Mouse (Mus musculus): ENCODE results near the gene Fmnl1. TPM values are rescaled to one million over a fixed set of nuclear protein-coding genes. Genes with fewer than 3 reads are reported as not detected.

Gene Fmnl1
- polyA plus RNA-seq, 1 experiment from 2014 or later = 9.2 TPM

DNA sequence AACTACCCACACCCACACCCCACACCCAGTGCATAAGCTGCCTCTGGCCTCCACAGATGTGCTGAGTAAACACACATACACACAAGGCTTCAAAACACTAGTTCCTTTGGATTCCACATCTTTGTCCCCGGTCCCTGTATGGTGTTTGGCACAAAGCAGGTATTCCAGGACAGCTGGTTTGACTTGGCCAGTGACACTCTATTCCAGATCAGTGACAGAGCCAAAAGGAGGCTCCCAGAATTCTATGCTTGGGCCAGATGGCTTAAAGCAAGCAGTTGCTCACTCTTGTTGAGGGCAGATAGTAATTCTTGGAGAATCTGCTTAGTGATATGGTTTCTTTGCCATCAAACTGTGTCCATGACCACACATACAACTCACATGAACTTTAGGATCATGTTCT is 63.5 kb downstream of the Fmnl1 start:
- Histone ChIP-seq H3K4me1 (ENCODE audit: control insufficient read depth, insufficient read depth, low read length) (no peaks in the 10 kb centered on the region), H3K9me3 (ENCODE audit: control insufficient read depth, low read length) (no peaks in the 10 kb centered on the region), H3K27me3 (ENCODE audit: control insufficient read depth, insufficient read depth, low read length) (no peaks in the 10 kb centered on the region), H3K27ac (ENCODE audit: low read depth, low read length) (no peak overlapping the region), H3K4me2 (ENCODE audit: low read depth, low read length) (no peak overlapping the region), H3K9ac (replicated peaks; ENCODE audit: low read depth, low read length) (no peak overlapping the region), H3K36me3 (ENCODE audit: control insufficient read depth, insufficient read depth, low read length) (peaks cover 16% of the 10 kb centered on the region), H3K4me3 (ENCODE audit: low read depth, low read length) (no peak overlapping the region)
- ATAC-seq (ENCODE audit: low read depth) = no peak
- 66% methylated on average over 1 of the region's 1 CpGs for WGBS

DNA sequence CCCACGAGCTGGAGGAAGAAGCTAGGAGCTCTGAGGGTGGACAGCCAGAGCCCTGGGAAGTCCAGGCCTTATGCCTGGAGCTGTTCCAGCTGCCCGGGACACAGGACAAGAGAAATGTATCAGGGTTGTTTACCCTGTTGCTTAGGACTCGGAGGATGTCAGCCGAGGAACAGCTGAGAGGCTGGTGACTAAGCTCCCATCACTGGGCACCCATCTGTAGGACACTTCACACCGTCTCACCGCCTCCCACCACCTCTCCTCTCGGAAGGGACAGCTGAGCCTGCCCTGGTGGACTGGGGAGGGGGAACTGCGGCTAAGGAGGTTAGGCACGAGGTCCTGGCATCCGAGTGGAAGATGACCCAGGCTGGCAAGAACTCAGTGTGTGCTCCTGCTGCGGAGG is 64.8 kb downstream of the Fmnl1 start:
- H3K27ac ChIP-seq (ENCODE audit: low read depth, low read length) = no peak overlapping the region
- 77% methylated on average over 11 of the region's 11 CpGs for WGBS
- H3K4me1 ChIP-seq (ENCODE audit: control insufficient read depth, insufficient read depth, low read length) = no peaks in the 10 kb centered on the region
- no peak overlapping the region for H3K4me2 ChIP-seq (ENCODE audit: low read depth, low read length)
- H3K27me3 ChIP-seq (ENCODE audit: control insufficient read depth, insufficient read depth, low read length) = no peaks in the 10 kb centered on the region
- no peak overlapping the region for H3K9ac ChIP-seq (replicated peaks; ENCODE audit: low read depth, low read length)
- H3K4me3 ChIP-seq (ENCODE audit: low read depth, low read length) = no peak overlapping the region
- H3K36me3 ChIP-seq (ENCODE audit: control insufficient read depth, insufficient read depth, low read length) = peaks cover 9% of the 10 kb centered on the region; the same call in 1 of the 2 replicates
- no peaks in the 10 kb centered on the region for H3K9me3 ChIP-seq (ENCODE audit: control insufficient read depth, low read length)
- no peak for ATAC-seq (ENCODE audit: low read depth)

DNA sequence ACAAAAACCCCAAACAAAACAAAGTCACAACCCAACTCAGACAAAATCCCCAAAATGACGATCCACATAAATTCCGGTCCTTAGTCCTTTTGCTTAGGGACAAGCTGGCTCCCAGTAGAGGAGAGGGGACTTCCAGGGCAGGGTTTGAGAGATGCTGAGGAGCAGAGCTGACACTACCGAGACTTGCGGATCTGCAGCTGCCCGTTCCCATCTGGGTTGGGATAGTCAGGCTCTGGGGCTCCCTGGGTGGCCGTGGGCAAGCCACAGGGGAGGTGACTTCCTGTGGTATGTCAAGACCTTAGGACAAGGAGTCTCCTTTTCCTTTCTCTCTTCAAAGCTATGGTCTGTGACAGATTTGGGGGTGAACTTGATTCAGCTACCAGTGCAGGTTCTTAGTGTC is 65.5 kb downstream of the Fmnl1 start:
- WGBS = 82% methylated on average over 6 of the region's 6 CpGs
- ATAC-seq (ENCODE audit: low read depth) = no peak
- no peak overlapping the region for H3K4me2 ChIP-seq (ENCODE audit: low read depth, low read length)
- no peaks in the 10 kb centered on the region for H3K9me3 ChIP-seq (ENCODE audit: control insufficient read depth, low read length)
- no peak overlapping the region for H3K27ac ChIP-seq (ENCODE audit: low read depth, low read length)
- no peak overlapping the region for H3K9ac ChIP-seq (replicated peaks; ENCODE audit: low read depth, low read length)
- H3K4me1 ChIP-seq (ENCODE audit: control insufficient read depth, insufficient read depth, low read length) = no peaks in the 10 kb centered on the region
- no peak overlapping the region for H3K4me3 ChIP-seq (ENCODE audit: low read depth, low read length)
- H3K27me3 ChIP-seq (ENCODE audit: control insufficient read depth, insufficient read depth, low read length) = no peaks in the 10 kb centered on the region
- 0 out of 2 replicates have a peak, but pooled peaks cover 6% of the 10 kb centered on the region for H3K36me3 ChIP-seq (ENCODE audit: control insufficient read depth, insufficient read depth, low read length)

DNA sequence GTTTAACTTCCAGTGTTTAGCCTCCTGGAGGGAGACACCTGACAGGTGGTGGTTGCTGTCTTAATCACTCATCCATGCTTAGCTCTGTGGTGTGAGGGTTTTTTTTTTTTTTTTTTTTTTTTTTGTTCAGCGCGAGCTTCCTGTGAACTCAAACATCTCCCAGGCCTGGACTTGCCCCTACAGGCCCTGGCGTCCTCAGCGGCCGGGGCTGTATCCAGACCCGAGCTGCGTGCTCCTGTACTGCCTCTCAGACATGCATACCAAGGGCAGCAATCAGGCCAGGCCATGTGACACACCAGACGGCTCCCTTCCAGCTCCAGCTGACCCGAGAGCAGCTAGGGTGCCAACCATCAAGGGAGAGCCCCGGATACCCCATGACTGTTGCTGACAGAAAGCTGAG is 66.0 kb downstream of the Fmnl1 start:
- no peaks in the 10 kb centered on the region for H3K9me3 ChIP-seq (ENCODE audit: control insufficient read depth, low read length)
- no peak overlapping the region for H3K4me3 ChIP-seq (ENCODE audit: low read depth, low read length)
- H3K27me3 ChIP-seq (ENCODE audit: control insufficient read depth, insufficient read depth, low read length) = no peaks in the 10 kb centered on the region
- no peak overlapping the region for H3K4me2 ChIP-seq (ENCODE audit: low read depth, low read length)
- no peak overlapping the region for H3K9ac ChIP-seq (replicated peaks; ENCODE audit: low read depth, low read length)
- no peak overlapping the region for H3K27ac ChIP-seq (ENCODE audit: low read depth, low read length)
- ATAC-seq (ENCODE audit: low read depth) = no peak
- WGBS = 88% methylated on average over 10 of the region's 10 CpGs
- no peaks in the 10 kb centered on the region for H3K4me1 ChIP-seq (ENCODE audit: control insufficient read depth, insufficient read depth, low read length)
- H3K36me3 ChIP-seq (ENCODE audit: control insufficient read depth, insufficient read depth, low read length) = 0 out of 2 replicates have a peak, but pooled peaks cover 6% of the 10 kb centered on the region

DNA sequence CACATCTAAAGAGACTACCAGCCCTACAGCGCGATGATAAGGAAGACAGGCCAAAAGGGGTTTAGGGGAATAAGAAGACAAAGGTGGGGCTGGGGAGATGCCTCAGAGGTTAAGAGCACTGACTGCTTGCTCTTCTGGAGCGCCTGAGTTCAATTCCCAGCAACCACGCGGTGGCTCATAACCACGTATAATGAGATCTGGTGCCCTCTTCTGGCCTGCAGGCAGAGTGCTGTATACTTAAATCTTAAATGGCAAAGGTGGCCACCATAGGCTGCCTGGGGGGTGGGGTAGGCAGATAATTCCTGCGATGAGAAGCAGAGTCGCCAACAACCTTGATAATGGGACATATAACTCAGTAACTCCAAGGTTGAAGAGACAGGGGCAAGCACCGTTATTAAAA is 66.8 kb downstream of the Fmnl1 start:
- Histone ChIP-seq H3K9ac (replicated peaks; ENCODE audit: low read depth, low read length) (no peak overlapping the region), H3K4me2 (ENCODE audit: low read depth, low read length) (no peak overlapping the region), H3K4me3 (ENCODE audit: low read depth, low read length) (no peak overlapping the region), H3K27me3 (ENCODE audit: control insufficient read depth, insufficient read depth, low read length) (no peaks in the 10 kb centered on the region), H3K9me3 (ENCODE audit: control insufficient read depth, low read length) (no peaks in the 10 kb centered on the region), H3K36me3 (ENCODE audit: control insufficient read depth, insufficient read depth, low read length) (0 out of 2 replicates have a peak, but pooled peaks cover 6% of the 10 kb centered on the region), H3K4me1 (ENCODE audit: control insufficient read depth, insufficient read depth, low read length) (no peaks in the 10 kb centered on the region), H3K27ac (ENCODE audit: low read depth, low read length) (no peak overlapping the region)
- ATAC-seq (ENCODE audit: low read depth) = no peak
- 78% methylated on average over 9 of the region's 9 CpGs for WGBS

DNA sequence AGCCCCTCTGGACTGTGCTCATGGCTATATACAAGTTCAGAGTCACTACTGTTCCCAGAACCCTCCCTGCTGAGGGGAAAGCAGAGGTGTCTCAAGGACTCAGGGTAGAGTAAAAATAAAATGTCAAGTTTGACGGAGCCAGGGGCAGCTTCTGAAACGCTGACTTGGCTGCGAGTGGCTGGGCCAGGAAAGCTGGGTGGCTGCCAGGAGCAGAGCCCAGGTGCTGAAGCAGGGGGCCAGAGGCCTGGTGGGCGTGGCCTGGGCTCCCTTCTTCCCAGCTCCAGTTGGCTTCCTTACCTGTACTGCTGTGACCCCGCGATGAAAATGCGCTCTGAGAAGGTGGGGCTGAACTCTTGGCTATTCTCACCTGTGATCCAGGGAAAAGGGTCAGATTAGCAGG is 69.8 kb downstream of the Fmnl1 start:
- 53% methylated on average over 7 of the region's 7 CpGs for WGBS
- no peak overlapping the region for H3K4me3 ChIP-seq (ENCODE audit: low read depth, low read length)
- no peak overlapping the region for H3K4me2 ChIP-seq (ENCODE audit: low read depth, low read length)
- H3K27me3 ChIP-seq (ENCODE audit: control insufficient read depth, insufficient read depth, low read length) = no peaks in the 10 kb centered on the region
- no peak overlapping the region for H3K27ac ChIP-seq (ENCODE audit: low read depth, low read length)
- no peaks in the 10 kb centered on the region for H3K9me3 ChIP-seq (ENCODE audit: control insufficient read depth, low read length)
- 0 out of 2 replicates have a peak, but pooled peaks cover 6% of the 10 kb centered on the region for H3K36me3 ChIP-seq (ENCODE audit: control insufficient read depth, insufficient read depth, low read length)
- no peak for ATAC-seq (ENCODE audit: low read depth)
- no peak overlapping the region for H3K9ac ChIP-seq (replicated peaks; ENCODE audit: low read depth, low read length)
- H3K4me1 ChIP-seq (ENCODE audit: control insufficient read depth, insufficient read depth, low read length) = no peaks in the 10 kb centered on the region

DNA sequence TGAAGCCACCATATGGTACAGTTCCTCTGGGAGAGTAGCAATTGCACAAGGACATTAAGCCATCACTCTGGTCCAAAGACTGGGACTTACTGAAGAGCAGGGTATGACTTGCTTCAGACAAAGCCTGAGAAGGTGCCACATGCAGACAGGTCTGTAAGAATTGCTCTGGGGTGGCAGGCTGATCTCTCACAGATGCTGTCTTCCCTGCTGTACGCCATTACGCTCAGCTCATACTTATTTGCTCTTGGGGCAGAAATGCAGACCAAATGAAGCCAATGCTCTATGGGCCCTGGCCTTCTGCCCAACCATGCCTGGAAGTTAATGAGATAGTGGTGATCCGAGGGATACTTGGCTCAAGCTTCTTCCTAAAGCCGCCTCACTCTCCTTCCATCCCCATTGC is 73.9 kb downstream of the Fmnl1 start:
- Histone ChIP-seq H3K27me3 (ENCODE audit: control insufficient read depth, insufficient read depth, low read length) (no peaks in the 10 kb centered on the region), H3K27ac (ENCODE audit: low read depth, low read length) (no peak overlapping the region), H3K9me3 (ENCODE audit: control insufficient read depth, low read length) (no peaks in the 10 kb centered on the region), H3K4me2 (ENCODE audit: low read depth, low read length) (no peak overlapping the region), H3K36me3 (ENCODE audit: control insufficient read depth, insufficient read depth, low read length) (no peaks in the 10 kb centered on the region), H3K4me1 (ENCODE audit: control insufficient read depth, insufficient read depth, low read length) (peaks cover 6% of the 10 kb centered on the region; the same call in 1 of the 2 replicates), H3K4me3 (ENCODE audit: low read depth, low read length) (no peak overlapping the region), H3K9ac (replicated peaks; ENCODE audit: low read depth, low read length) (no peak overlapping the region)
- 79% methylated on average over 4 of the region's 4 CpGs for WGBS
- ATAC-seq (ENCODE audit: low read depth) = no peak

DNA sequence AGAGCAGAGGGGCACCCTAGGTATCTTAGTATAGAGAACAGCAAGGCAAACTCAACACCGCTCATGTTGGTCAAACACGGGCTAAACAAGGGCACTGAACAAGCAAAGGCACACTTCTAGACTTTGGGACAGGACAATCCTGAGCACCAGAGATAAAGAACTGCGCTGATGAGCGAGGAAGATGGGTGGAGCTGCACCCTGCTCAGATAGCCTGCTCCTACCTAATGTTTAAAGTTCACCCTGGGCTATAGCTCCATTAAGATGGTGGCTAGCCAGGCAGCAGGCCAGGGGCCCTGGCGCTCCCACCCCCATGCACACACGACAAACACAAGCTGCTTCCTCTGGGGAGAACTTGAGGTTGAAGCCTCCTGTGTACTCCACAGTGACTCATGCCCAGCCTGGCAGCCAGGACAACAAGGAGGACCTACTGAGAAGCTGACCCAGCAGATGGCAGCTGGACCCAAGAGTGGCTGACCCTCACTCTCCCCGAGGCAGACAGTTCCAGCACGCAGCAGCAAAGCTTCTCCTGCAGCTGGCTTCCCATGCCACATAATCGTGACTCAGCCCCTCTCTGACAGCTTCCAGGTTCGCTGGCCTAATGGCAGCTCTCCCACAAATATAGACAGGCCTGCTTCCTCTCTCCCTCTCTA is 75.3 kb downstream of the Fmnl1 start:
- H3K4me1 ChIP-seq (ENCODE audit: control insufficient read depth, insufficient read depth, low read length) = peaks cover 6% of the 10 kb centered on the region; the same call in 1 of the 2 replicates
- no peak overlapping the region for H3K27ac ChIP-seq (ENCODE audit: low read depth, low read length)
- no peak for ATAC-seq (ENCODE audit: low read depth)

DNA sequence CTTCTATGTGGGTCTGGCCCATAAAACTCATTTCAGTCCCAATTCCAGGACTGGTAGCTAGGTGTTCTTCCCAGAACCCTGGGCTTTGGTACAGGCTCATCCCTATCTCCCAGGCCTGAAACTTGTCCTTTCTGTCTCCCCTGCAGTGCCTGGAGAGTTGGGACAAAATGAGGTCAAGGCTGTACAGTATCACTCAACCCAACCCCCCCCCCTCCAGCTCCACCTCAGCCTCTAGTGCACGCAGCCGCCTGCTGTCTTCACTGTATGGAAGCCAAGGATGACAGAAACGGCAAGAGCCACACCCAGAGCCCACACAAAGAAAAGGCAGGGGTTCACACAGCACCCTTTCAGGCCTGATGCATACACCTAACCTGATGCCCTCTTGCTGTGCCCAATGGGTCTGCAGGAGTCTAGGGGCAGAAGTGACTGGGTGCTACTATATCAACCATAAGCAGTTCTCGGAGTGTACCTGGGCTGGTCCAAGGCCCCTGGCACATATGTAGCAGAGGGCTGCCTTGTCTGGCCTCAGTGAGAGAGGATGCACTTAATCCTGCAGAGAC is 75.9 kb downstream of the Fmnl1 start:
- Histone ChIP-seq H3K27me3 (ENCODE audit: control insufficient read depth, insufficient read depth, low read length) (no peaks in the 10 kb centered on the region), H3K4me3 (ENCODE audit: low read depth, low read length) (no peak overlapping the region), H3K36me3 (ENCODE audit: control insufficient read depth, insufficient read depth, low read length) (no peaks in the 10 kb centered on the region), H3K9me3 (ENCODE audit: control insufficient read depth, low read length) (no peaks in the 10 kb centered on the region), H3K27ac (ENCODE audit: low read depth, low read length) (no peak overlapping the region), H3K4me1 (ENCODE audit: control insufficient read depth, insufficient read depth, low read length) (peaks cover 6% of the 10 kb centered on the region; the same call in 1 of the 2 replicates), H3K9ac (replicated peaks; ENCODE audit: low read depth, low read length) (no peak overlapping the region), H3K4me2 (ENCODE audit: low read depth, low read length) (no peak overlapping the region)
- ATAC-seq (ENCODE audit: low read depth) = no peak
- 77% methylated on average over 4 of the region's 4 CpGs for WGBS

More for the DNA sequence above, 75.3 kb downstream of the Fmnl1 start:
- Histone ChIP-seq H3K9ac (replicated peaks; ENCODE audit: low read depth, low read length) (no peak overlapping the region), H3K4me2 (ENCODE audit: low read depth, low read length) (no peak overlapping the region), H3K27me3 (ENCODE audit: control insufficient read depth, insufficient read depth, low read length) (no peaks in the 10 kb centered on the region), H3K4me3 (ENCODE audit: low read depth, low read length) (no peak overlapping the region), H3K9me3 (ENCODE audit: control insufficient read depth, low read length) (no peaks in the 10 kb centered on the region), H3K36me3 (ENCODE audit: control insufficient read depth, insufficient read depth, low read length) (no peaks in the 10 kb centered on the region)
- WGBS = 76% methylated on average over 10 of the region's 10 CpGs

Measured in neural tube, embryonic 14.5 days (tissue).